Mouse (Mus musculus) mesoderm, embryonic 11.5 days (tissue): ENCODE data around the gene Bnip2.

Source experiments
- DNase-seq: peaks from one replicate; pipeline ENCODE4 v3.0.0-alpha.2; 2012; ENCODE audit warnings: low read depth, low spot score

The Bnip2 gene

GRCm38 (mm10) chr9:70048280-70048679, 59.0 kb downstream of the Bnip2 start:
- DNase-seq, result no peak

- no peak for DNase-seq
These were observed 59.6 kb downstream of the Bnip2 start for GRCm38 (mm10) chr9:70048751-70049415.

- DNase-seq, result no peak
These were observed 60.1 kb downstream of the Bnip2 start for GRCm38 (mm10) chr9:70049416-70049783.

- no peak for DNase-seq
These were observed 60.6 kb downstream of the Bnip2 start for GRCm38 (mm10) chr9:70049839-70050238.

- DNase-seq, result no peak
These were observed 63.5 kb downstream of the Bnip2 start for GRCm38 (mm10) chr9:70052730-70053129.

- no peak for DNase-seq
These were observed 64.1 kb downstream of the Bnip2 start for GRCm38 (mm10) chr9:70053411-70053810.
